Mouse (Mus musculus) embryo, embryonic 10 days (tissue): ENCODE results near the gene Gm4070.
"Not testable (repeated sequence)": the region's sequence is repeated elsewhere in the genome, so short reads cannot be mapped to it uniquely, and the experiment has no call there.

Experiments
- DNase-seq: peaks from one replicate; pipeline ENCODE4 v3.0.0-alpha.2; 2015; ENCODE audit warnings: low spot score

Gene Gm4070

GRCm38 (mm10) chr7:105953812-105954211 lies at the start of gene Gm4070:
TSS of gene Gm4070 (minus strand) at chr7:105953967.
- DNase-seq: not testable (repeated sequence)

DNA sequence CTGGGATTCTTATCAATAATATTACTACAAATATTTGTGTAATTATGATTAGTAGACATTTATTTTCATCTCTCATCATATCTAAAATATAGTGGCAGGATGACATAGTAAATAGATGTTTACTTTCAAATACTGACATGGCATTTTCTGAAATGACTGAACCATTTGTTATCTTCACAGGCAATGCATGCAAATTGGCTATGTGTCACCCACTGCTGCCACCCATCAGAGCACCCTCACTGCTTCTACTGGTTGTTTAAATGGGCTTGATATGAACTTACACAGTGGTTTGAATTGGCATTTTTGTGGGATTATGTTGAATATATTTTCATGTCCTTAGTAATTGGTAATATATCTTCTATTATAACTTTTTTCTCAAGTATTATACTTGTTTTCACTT lies 773 bp upstream of the Gm4070 start:
- DNase-seq: not testable (repeated sequence)

DNA sequence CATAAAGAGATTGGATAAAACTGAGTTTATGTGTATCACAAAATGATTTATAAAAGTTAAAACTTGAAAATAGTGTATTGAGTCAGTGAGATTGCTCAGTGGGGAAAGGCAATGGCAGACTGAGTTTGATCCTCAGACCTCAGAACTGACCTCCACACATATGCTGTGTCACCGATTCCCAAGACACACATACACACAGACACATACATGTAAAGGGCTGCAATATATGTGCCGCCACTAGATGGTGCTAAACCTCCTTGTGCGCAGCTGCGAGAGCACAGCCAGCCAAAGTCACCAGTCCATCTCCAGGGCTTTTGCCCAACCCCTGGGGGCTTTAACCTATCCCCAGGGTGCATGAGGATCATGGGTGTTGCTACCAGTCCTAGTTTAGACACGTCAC lies 1.4 kb downstream of the Gm4070 start:
- not testable (repeated sequence) for DNase-seq

- not testable (repeated sequence) for DNase-seq
These were observed 8.5 kb downstream of the Gm4070 start for GRCm38 (mm10) chr7:105945238-105945637.

GRCm38 (mm10) chr7:105932132-105932531 lies 21.6 kb downstream of the Gm4070 start:
- not testable (repeated sequence) for DNase-seq

- not testable (repeated sequence) for DNase-seq
These were observed 70.0 kb downstream of the Gm4070 start for GRCm38 (mm10) chr7:105883588-105884336.

- not testable (repeated sequence) for DNase-seq
These were observed 73.9 kb downstream of the Gm4070 start for GRCm38 (mm10) chr7:105879717-105880484.

GRCm38 (mm10) chr7:105855718-105856560 lies 97.8 kb downstream of the Gm4070 start:
- DNase-seq: not testable (repeated sequence)
